Mouse (Mus musculus) T-helper 1 cell (primary cell): ENCODE results near the gene Acsm1.
"Not testable (repeated sequence)": the region's sequence is repeated elsewhere in the genome, so short reads cannot be mapped to it uniquely, and the experiment has no call there.

Source experiments
- in situ Hi-C: fragments of 300-600 bp; cut with MboI, MseI; formaldehyde crosslinking; loops from one replicate; pipeline ENCODE4 v1.15.1; 2025; ENCODE audit warnings: high pct_unique_total_duplicates

Gene Acsm1

DNA sequence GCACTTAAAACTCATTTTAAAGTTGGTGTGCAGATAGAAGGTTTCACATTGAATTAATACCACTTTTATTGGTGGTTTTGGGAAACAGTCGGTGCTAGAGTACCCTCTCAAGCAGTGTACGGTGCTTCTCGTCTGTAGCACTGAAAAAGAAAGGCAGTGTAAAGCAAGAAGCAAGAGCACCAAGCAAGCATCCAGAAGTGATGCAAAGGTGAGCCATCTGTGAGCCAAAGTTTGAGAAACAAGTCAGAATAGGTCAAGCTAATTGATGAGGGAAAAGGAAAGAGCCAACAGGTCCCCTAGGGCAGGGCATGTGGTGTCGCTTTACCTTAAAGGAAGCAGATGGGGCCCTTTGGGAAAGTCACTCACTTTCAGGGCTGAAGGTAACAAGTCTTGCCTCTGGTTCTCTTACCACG, at the start of gene Acsm1:
TSS of gene Acsm1 (plus strand) at position 363 of the 413 bp plus-strand sequence.
- in situ Hi-C loops = no loop called here

DNA sequence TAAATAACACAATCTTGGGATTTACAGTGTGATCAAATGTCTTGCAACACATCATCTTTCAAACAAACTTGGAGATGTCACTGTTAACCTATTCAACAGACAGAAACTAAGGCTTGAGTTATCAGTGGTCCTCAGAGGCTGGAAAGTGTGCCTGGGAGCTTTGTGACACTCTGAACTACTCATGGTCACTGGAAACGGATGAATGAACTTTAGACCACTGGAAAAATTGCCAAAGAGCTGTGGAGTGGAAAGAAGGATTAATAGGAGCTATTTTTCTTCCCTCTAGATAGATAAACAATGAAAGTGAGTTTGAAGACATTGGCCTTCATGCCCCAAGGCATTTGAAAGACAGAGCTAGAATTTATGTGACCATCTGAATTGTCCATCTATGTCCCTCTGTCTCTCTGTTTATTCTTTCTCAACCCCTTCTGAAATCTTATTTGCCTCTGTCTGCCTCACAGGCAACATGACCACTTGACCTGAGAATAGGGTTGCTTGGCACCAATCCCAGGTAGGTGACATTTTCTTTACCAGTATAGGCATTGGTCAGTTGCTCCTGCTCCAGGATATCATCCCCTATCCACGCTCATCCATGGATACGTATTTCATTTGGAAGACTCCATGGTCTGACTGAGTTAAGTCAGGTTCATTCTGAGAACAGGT, 46.9 kb upstream of the Acsm1 start:
- in situ Hi-C loops = no loop called here

DNA sequence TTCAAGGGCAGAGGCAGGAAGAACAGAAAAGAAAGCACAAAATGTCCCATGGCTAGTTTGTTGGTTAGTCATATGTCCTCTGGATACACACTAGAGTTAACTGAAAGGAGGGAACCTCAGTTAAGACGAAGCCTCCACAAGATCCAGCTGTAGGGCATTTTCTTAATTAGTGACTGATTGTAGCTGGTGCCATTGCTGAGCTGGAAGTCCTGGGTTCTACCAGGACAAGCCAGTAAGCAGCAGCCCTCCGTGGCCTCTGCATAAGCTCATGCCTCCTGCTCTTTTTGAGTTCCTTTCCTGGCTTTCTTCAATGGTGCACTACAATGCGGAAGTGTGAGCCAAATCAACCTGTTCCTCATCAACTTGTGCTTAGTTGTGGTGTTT, 46.4 kb upstream of the Acsm1 start:
- in situ Hi-C loops = no loop called here

DNA sequence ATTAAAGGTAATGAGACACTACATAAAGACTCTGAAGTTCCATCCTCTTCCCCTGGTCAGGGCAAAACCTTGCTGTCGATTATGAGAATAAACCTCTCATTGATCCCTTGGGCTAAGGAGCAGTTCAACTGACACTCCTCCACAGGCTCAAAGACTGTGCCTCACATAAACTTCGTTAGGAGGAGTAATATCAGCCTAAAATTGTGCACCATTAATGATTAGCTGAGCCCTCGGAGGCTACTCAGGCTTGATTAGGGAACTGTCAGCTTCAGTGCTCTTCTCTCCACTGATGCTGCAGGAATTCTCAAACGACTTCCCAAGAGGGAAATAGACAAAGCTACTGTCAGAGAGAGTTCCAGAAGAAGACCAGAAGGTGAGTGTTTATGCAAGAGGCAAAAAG, 45.4 kb upstream of the Acsm1 start:
- in situ Hi-C loops = no loop called here

DNA sequence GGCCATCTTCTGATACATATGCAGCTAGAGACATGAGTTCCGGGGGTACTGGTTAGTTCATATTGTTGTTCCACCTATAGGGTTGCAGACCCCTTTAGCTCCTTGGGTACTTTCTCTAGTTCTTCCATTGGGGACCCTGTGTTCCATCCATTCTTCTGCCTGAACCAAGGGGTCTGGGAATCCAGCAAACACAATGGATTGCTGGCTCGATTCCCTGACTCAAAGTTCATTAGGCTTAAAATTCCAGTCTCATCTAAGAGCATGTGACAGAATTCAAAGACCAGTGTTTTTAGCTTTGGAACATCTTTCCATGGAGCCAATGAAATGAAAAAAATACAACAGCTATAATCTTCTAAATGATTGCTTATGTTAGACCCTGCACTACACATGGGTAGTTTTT, 44.4 kb upstream of the Acsm1 start:
- in situ Hi-C loops = not testable (repeated sequence)

DNA sequence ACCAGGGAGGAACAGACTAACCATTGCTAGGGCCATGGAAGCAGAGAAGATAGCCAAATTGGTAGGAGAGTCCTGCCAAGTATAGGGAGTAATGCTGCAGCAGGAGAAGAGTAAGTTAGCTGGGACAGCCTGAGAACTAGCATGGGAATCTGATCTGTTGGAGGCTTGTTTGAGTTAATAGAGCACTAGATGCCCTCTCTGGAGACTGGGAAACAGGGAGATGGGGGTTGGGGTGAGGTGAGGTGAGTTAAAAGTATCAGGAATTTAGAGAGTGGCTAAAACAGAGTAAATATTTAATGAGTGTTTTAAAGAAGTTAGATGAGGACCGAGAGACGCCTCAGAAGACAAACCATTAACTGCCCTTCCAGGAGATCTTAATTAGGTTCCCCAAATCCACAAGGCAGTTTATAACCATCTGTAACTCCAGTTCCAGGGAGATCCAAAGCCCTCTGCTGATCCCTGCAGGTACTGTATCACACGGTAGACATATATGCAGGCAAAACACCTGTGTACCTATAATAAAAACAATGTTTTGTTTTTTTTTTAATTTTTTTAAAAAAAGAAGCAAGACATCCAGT, 12.2 kb upstream of the Acsm1 start:
- in situ Hi-C loops = no loop called here

DNA sequence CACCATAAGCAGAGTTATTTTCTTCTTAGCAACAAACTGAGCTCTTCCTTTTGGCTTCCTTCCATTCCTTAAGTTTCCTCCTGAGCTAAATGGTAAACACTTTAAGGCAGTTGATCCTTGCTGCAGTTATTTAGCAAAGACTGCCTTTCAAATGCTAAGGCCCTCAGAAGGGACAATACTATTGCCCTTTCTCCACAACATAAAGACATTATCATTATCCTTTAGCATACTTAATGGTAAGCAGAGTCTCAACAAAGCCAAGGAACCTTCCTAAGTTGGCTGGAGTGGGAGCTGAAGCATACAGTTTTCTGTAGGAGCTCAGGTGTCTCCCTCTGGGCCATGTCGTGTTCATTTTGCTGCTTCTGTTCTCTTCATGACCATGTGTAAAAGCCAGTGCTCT, 11.5 kb upstream of the Acsm1 start:
- in situ Hi-C loops = no loop called here

DNA sequence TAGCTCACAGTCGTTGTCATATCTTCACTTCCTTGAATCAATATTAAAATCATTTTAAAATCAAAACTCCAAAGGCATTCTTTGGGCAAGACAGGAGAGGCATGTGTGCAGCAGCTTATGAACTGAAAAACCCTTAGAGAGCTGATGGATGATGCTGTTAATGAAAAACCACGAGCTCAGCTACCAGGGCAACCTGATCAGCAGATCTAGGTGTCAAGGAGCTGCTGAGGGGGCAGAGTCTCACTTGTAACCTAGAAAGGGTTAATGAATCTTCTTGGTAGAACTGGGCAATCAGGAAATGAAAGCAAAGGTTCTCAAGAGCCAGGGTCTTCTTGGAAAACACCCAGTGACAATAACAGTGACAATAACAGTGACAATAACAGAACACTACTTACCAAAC, 10.3 kb upstream of the Acsm1 start:
- in situ Hi-C loops = no loop called here

DNA sequence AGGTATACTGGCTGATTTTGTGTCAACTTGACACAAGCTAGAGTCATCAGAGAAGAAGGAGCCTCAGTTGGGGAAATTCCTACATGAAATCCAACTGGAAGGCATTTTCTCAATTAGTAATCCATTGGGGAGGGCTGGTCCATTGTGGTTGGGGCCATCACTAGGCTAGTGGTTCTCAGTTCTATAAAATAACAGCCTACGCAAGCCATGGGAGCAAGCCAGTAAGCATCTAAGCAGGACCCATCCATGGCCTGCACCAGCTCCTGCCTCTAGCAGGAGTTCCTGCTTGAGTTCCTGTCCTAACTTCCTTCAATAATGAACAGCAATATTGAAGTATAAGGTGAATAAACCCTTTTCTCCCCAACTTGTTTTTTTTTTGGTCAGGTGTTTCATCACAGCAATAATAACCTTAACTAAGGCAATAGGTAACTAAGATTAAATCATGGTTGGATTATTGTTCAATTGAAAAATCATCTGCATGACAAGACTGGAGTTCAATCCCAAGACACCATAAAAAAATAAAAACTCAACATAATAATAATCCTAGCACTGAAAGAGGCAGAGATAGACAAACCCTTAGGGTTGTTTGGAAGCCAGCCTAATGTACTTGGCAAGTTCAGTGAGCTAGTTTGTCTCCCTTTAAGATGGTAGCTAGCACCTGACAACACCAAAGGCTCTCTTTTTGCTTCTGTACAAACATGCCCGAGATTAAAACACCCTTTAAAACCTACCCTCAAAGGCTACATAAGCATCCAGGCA, 5.5 kb upstream of the Acsm1 start:
- in situ Hi-C loops = no loop called here

DNA sequence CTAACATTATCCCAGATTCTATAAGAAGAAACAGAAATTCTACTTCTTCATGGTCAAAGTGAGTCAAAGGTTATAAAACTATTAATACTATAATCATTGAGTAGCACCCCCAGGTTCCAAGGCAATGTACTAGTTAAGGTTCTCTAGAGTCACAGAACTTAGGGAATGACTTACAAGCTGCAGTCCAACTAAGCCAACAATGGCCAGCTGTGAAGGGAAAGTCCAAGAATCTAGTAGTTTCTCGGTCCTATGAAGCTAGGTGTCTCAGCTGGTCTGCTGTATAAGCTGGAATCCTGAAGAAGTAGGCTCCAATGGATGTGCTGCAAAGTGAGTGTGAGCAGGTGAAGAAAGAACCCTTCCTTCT, 4.9 kb upstream of the Acsm1 start:
- in situ Hi-C loops = no loop called here

DNA sequence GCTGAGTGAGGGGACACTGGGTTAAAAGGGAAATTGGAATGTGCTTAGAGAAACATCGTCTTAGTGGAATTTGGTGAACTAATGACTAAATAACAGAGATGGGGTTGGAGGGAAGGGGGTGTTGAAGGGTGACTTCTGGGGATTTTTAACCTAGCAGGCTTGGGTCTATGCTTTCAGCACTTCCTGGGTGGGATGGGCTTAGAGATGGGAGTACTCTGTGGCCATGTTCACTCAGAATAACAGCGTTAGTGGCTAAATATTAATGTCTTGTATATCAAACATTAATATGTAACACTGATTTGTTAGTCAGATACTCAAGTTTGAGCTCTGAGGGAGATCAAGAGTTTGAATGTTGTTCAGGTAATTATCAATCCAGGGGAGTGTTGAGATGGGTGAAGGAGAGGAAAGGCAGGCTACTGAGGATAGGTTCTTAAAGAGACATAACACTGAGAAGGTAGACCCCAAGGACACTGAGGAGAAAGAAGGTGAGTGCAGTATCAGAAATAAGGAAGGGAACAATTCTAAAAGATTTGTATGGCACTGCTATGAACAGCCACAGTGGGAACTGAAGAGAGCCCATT, 1.8 kb upstream of the Acsm1 start:
- in situ Hi-C loops = no loop called here

DNA sequence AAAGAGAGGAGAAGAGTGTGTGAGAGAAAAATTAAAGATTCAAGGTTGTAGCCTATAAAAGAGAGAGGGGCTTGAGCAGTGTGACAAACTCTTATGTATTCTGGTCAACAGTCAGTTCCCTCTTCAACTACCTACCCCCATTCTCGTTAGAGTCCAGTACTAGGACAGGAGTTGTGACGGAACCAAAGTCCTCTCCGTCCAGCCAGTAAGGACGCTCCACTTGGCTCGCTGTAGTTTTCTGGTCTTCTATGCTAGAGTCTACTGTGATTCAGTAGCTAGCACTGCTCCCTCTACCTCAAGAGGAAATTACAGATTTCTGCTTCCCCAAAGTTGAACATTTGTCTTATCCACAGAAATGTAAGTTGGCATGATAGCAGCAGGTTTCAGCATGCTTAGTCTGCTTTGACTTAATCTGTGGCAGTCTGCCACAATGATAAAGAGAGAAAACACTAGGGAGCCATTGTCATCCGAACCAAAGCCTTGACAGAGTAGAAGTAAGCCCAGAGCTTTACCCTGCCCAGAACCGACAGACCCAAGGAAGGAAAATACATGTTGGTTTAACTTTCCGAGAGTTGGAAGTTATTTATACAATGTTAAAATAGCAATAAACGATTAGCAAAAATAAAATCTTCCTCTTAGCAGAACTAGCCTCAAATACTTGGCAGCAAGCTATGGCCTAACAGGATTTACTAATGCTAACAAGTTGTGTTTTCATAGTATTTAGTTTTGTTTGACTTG, 731 bp upstream of the Acsm1 start:
- in situ Hi-C loops = no loop called here

DNA sequence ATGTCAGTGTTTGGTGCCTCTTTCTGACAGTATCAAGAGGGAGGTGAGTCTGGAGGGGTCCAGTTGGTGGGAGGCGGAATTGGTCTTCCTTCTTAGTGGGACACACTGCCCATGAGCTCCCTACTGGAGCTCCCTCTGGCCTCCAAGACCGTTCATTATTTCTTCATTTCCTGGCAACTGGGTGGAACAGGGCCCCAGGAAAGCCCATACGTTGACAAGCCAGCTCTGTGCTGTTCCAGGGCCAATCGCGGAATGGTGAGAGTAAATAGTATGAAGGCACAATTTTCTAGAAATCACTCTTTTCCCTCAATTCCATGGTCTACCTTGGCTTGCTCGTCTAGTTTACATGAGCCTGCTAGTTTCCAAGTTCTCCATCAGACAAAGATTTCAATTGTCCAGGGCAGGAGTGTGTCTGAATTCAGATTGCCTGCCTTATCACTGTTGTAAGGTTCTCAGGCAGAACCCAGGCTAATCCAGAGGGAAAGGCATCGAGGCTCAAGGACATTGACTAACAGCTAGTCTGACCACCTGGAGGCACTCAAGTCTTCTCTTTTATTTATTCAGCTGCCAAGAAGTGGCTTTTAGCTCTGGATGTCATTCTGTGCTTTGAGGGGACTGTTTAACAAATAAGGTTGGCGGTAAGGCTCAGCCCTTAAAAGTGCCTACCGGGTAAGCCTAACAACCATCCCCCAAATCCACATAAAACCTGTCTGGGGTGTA, 1.1 kb downstream of the Acsm1 start:
- in situ Hi-C loops = no loop called here

DNA sequence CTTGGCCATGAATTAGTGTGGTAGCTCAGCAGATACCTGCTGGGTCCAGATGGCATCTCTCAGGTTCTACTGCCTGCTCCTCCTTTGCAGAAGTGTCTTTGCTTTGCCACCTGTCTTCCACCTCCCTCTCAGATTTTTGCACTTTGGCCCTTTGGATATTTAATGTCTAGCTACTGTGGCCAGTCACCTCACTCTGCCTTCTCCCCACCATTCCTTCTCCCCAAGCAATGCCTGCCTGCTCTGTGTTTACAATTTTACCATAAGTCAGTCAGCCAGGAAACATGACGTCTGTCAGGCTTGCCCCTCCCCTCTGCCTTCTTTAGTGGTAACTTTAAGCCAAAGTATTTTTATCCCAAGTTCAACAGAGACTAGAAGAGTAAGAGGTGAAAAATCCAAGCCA, 9.7 kb downstream of the Acsm1 start:
- in situ Hi-C loops = no loop called here

DNA sequence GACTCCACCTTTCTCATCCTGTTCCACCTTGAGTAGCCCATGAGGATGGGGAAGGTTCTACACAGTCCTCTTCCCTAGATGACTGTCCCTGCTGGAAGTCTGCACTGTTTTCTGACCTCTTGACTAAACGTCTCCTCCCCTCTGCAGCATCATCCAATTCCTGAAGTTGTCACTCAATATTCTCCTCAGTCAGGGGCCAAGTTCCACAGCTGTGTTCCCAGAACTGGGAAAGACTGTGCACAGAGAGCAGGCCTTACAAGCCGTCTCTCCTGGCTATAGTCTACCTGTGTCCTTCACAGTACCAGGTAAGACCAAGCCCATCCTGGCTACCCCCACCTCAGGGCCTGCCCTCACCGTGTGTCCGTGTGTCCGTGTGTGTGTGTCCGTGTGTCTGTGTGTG, 10.8 kb downstream of the Acsm1 start:
- in situ Hi-C loops = no loop called here

DNA sequence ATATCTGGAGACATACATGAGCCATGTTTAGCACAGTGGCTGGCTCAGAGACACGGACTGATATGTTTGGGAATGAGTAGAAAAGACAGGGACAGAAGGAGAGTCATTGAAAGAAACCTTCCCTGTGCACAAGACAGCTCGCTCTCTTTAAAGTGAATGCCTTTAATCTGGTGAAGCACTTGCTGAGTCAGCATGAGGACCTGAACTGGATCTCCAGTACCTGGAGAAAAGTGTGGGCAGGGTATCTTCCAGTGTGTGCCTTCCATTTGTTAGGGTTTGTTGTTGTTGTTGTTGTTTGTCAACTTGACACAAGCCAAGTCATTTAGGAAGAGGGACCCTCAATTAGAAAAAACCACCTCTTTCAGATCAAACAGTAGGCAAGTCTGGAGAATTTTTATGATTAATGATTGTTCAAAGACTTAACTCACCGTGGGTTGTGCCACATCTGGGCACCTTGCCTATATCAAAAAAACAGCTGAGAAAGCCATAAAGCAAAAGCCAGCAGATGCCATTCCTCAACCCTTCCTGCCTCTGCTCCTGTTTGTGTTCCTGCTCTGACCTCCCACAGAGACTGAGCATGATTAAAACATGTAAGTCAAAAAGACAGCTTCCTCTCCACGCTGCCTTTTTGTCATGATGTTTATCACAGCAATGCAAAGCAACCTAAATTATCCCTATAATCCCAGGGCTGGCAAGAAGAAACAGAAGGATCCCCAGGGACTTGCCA, 11.5 kb downstream of the Acsm1 start:
- in situ Hi-C loops = no loop called here

DNA sequence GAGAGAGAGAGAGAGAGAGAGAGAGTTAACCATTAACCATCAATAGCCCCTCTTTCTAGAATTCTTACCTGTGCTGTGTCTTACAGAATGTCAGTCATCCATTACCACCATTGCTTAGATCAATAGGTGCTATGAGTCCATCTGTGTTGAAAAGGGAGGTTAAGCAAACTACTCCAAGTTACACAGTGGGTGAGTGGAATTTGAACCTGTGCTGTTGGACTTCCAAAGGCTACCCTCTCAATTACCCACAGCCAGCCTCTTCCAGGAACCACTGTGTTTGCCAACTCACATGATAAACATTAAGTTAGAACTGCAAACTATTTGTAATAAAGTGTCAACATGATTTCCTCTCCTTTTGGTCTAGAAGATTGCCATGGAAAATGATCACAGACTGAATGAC, 13.3 kb downstream of the Acsm1 start:
- in situ Hi-C loops = no loop called here

DNA sequence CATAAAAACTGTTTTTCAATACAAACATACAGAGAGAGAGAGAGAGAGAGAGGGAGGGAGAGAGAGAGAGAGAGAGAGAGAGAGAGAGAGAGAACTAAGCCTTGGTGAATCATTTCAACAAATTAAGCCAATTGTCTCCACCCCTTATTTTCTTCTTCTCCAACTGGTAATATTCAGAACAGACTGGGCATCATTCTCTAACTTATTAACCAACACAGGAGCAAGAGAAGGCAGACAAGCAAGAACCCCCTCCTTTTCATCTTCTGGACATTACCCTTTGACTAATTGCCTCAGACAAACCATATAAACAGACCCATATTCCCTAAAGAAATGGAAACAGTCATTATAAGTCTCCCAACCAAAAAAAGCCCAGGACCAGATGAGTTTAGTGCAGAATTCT, 31.9 kb downstream of the Acsm1 start:
- in situ Hi-C loops = no loop called here

DNA sequence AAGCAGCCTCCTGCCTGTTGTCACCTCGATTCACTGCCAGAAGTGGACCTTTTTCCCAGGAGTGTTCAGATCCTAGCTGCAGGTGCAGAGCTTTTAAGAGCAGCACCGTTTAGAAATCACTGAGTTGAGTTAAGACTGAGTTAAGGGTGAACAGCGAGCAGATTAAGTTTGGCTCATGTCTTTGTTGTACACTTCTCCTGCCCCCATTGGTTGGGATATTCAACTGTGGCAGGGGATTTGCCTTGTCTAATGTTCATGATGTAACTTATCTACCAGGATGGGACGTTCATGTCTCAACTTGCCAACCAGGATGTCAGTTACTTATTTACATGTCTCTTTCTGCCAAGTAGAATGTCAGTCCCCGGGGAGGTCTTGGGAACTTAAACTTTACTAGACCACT, 35.5 kb downstream of the Acsm1 start:
- in situ Hi-C loops = no loop called here

DNA sequence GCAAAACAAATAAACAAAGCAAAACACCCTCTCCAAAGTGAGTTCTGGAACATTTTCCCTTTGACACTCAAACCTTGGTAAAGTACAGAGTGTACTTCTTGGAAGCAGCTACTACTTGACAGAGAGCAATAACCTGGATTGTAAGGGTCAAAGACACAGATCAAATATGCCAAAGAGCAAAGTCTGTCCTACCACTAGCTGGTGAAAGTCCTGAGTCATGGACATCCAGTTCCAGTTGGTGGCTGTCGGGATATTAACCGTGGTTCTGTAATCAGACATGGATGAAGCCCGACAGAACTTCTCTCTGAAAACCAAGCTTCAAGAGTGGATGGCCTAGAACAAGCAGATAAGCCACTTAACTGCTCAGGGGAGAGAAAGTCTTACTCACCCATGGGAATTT, 61.1 kb downstream of the Acsm1 start:
- in situ Hi-C loops = no loop called here

DNA sequence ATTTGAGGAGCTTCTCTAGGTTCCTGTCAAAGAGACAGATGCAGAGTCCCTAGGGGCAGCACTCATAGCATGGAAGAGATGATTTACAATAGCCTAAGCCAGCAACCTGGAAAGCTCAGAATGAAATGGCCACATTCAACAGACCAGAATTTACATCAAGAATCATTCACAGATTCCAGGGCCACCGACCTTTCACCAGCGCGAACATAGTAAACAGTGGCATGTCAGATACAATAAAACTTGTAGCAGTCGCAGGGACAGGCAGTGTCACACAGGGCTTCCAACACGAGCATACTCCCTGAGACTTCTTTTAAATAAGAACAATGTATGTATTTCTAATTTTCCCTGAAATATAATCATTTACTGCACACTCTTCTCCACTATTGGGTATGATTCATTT, 63.6 kb downstream of the Acsm1 start:
- in situ Hi-C loops = no loop called here
